Mouse (Mus musculus) liver, adult 2 months (tissue): ENCODE results near the gene Sptbn1. TPM values are rescaled to one million over a fixed set of nuclear protein-coding genes. Genes with fewer than 3 reads are reported as not detected.

Experiments used
- DNase-seq: peaks from one replicate; pipeline ENCODE4 v3.0.0-alpha.2; 2011; ENCODE audit warnings: low read depth, low spot score; ENCODE audit errors: extremely low read depth
- H3K27ac ChIP-seq: fragments of 200-500 bp; replicated peaks from 2 replicates; pipeline ENCODE4 v1.5.1; 2012; ENCODE audit warnings: low read depth, mild to moderate bottlenecking, control low read depth, inconsistent platforms, low read length; ENCODE audit not compliant: insufficient read depth
- H3K27me3 ChIP-seq: fragments of 200-500 bp; 2 replicates; pipeline ENCODE4 v1.6.1; 2012; ENCODE audit warnings: mild to moderate bottlenecking, moderate library complexity, low read length, inconsistent platforms; ENCODE audit not compliant: control insufficient read depth, insufficient read depth
- H3K36me3 ChIP-seq: fragments of 200-500 bp; 2 replicates; pipeline ENCODE4 v1.6.1; 2012; ENCODE audit warnings: low read length, inconsistent platforms; ENCODE audit not compliant: control insufficient read depth, insufficient read depth
- H3K4me1 ChIP-seq: fragments of 200-500 bp; 2 replicates; pipeline ENCODE4 v1.6.1; 2011; ENCODE audit warnings: low read length; ENCODE audit not compliant: control insufficient read depth, insufficient read depth
- H3K4me3 ChIP-seq: fragments of 200-500 bp; 2 replicates; pipeline ENCODE4 v1.5.1; 2011; ENCODE audit warnings: low read depth, mild to moderate bottlenecking, control low read depth, low read length, moderate library complexity; ENCODE audit not compliant: insufficient read depth
- H3K79me2 ChIP-seq: fragments of 200-500 bp; 2 replicates; pipeline ENCODE4 v1.6.1; 2012; ENCODE audit warnings: inconsistent platforms, mild to moderate bottlenecking, low read length, moderate library complexity; ENCODE audit not compliant: control insufficient read depth, insufficient read depth
- H3K9ac ChIP-seq: fragments of 200-500 bp; 2 replicates; pipeline ENCODE4 v1.6.1; 2012; ENCODE audit warnings: low read depth, mild to moderate bottlenecking, control low read depth, inconsistent platforms, low read length
- CTCF ChIP-seq: fragments of 200-500 bp; IDR thresholded peaks from 2 replicates; pipeline ENCODE4 v1.5.1; 2011; ENCODE audit warnings: low read depth, low read length, control low read depth
- POLR2A ChIP-seq: fragments of 200-500 bp; IDR thresholded peaks from 2 replicates; pipeline ENCODE4 v1.6.1; 2011; ENCODE audit warnings: low read length, control low read depth; ENCODE audit not compliant: insufficient read depth; ENCODE audit errors: extremely low read depth
- WGBS: fragments of 180-500 bp; shearing (Covaris S2); methylation state at CpG from one replicate; pipeline ENCODE4 v1.1.7; 2018; 5-methylcytosine and 5-hydroxymethylcytosine counted together
- polyA plus RNA-seq: library from polyadenylated mRNA; depleted of rRNA; stranded (reverse); fragments of >200 nt; gene quantifications from 2 replicates; pipeline ENCODE4 v1.2.3, GENCODE M21; 2012
- total RNA-seq: library from RNA; depleted of rRNA; stranded (reverse); fragments of >200 nt; gene quantifications from 2 replicates; pipeline ENCODE4 v1.2.3, GENCODE M21; 2014

Sptbn1 gene
- total and polyA plus RNA-seq, 2 experiments = 13.0 to 50.9 TPM

GRCm38 (mm10) chr11:30178193-30178592 lies 89.8 kb downstream of the Sptbn1 start:
- Histone ChIP-seq H3K4me3 (no peak overlapping the region), H3K27me3 (no peaks in the 10 kb centered on the region), H3K27ac (no peak overlapping the region), H3K36me3 (no peaks in the 10 kb centered on the region; the same call in 1 of the 2 replicates), H3K4me1 (peaks cover 9% of the 10 kb centered on the region), H3K79me2 (peaks cover 22% of the 10 kb centered on the region), H3K9ac (no peak overlapping the region)
- DNase-seq = no peak
- TF ChIP-seq POLR2A (no peak), CTCF (no peak)
- WGBS = 89% methylated on average over 2 of the region's 2 CpGs

DNA sequence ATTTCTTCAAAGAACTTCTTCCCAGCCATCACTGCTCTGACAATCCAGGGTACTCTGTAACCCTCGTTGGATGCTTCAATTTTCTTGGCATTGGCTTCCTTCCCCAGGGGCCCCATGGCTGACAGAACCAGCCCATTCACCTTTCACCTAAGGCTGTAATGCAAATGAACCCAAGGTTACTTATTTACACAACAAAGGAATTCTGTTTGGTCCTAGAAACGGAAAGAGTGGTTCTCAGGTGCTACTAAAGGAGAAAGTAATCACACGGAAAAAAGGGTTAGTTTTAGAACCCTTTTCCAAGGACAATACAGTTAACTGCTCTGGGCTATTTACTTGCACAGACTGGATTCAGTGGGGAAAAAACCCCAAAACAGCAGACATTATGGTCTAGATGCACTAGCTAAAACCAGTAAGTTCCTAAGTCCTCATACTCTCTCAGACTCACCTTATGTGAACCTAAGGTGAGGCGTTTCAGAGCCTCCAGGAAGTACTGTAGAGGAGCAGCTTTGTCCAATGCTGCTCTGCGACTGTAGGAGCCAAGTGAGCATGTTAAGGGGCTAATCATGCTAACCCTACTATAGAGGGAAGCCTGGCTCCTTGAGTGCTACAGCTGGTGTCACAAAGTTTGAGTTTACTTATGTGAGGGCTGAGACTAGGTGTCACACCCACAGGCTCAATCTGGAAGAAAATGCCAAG lies 90.7 kb downstream of the Sptbn1 start:
- DNase-seq = no peak
- WGBS = 42% methylated on average over 5 of the region's 5 CpGs
- Histone ChIP-seq H3K4me3 (no peak overlapping the region), H3K27ac (no peak overlapping the region), H3K27me3 (no peaks in the 10 kb centered on the region), H3K36me3 (no peaks in the 10 kb centered on the region; the same call in 1 of the 2 replicates), H3K79me2 (peaks cover 19% of the 10 kb centered on the region; the same call in 1 of the 2 replicates), H3K4me1 (peaks cover 9% of the 10 kb centered on the region), H3K9ac (no peak overlapping the region)
- TF ChIP-seq POLR2A = no peak
- TF ChIP-seq CTCF = no peak

DNA sequence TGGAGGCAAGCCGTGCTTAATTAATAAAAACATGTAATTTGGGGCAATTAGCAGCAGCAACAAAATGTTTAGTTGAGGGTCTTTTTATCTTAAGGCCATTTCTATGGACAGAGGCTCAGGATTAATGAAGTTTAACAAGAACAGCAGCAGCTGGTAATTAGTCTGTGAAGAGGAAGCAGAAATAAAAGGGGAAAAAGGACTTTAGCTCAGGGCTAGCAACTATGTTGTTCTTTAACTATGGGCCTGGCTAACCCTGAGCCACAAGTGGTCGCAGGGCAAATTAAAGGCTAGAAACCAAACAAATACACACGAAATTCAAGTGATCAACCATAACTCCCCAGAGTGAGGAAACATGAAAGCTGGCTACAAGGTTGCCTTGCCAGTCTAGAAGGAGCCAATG lies 91.9 kb downstream of the Sptbn1 start:
- Histone ChIP-seq H3K4me3 (no peak overlapping the region), H3K9ac (no peak overlapping the region), H3K27ac (no peak overlapping the region), H3K27me3 (no peaks in the 10 kb centered on the region), H3K36me3 (no peaks in the 10 kb centered on the region; the same call in 1 of the 2 replicates), H3K79me2 (peaks cover 23% of the 10 kb centered on the region; the same call in 1 of the 2 replicates), H3K4me1 (peaks cover 9% of the 10 kb centered on the region)
- no peak for DNase-seq
- TF ChIP-seq CTCF = no peak
- TF ChIP-seq POLR2A = no peak
- 66% methylated on average over 3 of the region's 3 CpGs for WGBS

DNA sequence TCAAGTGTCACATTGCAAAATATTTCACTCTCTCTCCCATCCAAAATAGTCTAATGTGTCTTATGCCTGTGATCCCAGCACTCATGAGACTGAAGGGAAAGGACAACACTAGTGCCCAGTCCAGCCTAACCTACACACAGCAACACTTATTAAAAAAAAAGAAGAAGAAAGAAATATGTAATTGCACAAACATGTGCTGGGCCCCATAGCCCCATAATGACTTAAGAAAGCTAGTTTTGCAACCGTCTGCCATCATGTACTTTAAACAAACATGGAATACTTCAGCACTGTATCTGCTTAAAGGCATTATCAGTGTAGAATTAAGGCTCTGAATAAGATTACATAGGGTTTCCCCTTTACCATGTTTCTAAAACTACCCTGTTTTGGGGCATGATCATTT lies 92.4 kb downstream of the Sptbn1 start:
- TF ChIP-seq CTCF (no peak), POLR2A (no peak)
- peaks cover 9% of the 10 kb centered on the region for H3K4me1 ChIP-seq
- H3K4me3 ChIP-seq = no peak overlapping the region
- H3K27me3 ChIP-seq = no peaks in the 10 kb centered on the region
- no peak overlapping the region for H3K27ac ChIP-seq
- H3K79me2 ChIP-seq = peaks cover 25% of the 10 kb centered on the region; the same call in 1 of the 2 replicates
- DNase-seq = no peak
- no peak overlapping the region for H3K9ac ChIP-seq
- WGBS = 83% methylated on average over 1 of the region's 1 CpGs
- no peaks in the 10 kb centered on the region; the same call in 1 of the 2 replicates for H3K36me3 ChIP-seq

GRCm38 (mm10) chr11:30171586-30172178 lies 96.3 kb downstream of the Sptbn1 start:
- H3K79me2 ChIP-seq = peaks cover 18% of the 10 kb centered on the region; the same call in 1 of the 2 replicates
- H3K4me1 ChIP-seq = peaks cover 2% of the 10 kb centered on the region; the same call in 1 of the 2 replicates
- H3K36me3 ChIP-seq = no peaks in the 10 kb centered on the region; the same call in 1 of the 2 replicates
- no peak overlapping the region for H3K9ac ChIP-seq
- WGBS = 59% methylated on average over 4 of the region's 4 CpGs
- no peak overlapping the region for H3K27ac ChIP-seq
- H3K27me3 ChIP-seq = no peaks in the 10 kb centered on the region
- H3K4me3 ChIP-seq = no peak overlapping the region
- TF ChIP-seq CTCF (no peak), POLR2A (no peak)
- no peak for DNase-seq
